Mouse (Mus musculus) forebrain, embryonic 11.5 days (tissue): ENCODE measurements around the gene Dek. TPM values are rescaled to one million over a fixed set of nuclear protein-coding genes. Genes with fewer than 3 reads are reported as not detected.

Source experiments
- ATAC-seq: fragments of 200-750 bp; cut with Nextera tagmentation; replicated peaks from 2 replicates; pipeline ENCODE4 v1.8.0; 2017; ENCODE audit warnings: moderate TSS enrichment; ENCODE audit not compliant: low FRiP score
- DNase-seq: peaks from one replicate; pipeline ENCODE4 v3.0.0-alpha.2; 2017; ENCODE audit warnings: low spot score
- H3K27ac ChIP-seq: fragments of 300-500 bp; sonication (generic); 2 replicates; pipeline ENCODE4 v1.5.1; 2014; ENCODE audit warnings: low read depth, low read length
- H3K27me3 ChIP-seq: fragments of 300-500 bp; sonication (generic); 2 replicates; pipeline ENCODE4 v1.6.1; 2014; ENCODE audit warnings: mild to moderate bottlenecking, low read length, mixed read lengths; ENCODE audit not compliant: control insufficient read depth, insufficient read depth
- H3K36me3 ChIP-seq: fragments of 300-500 bp; sonication (generic); 2 replicates; pipeline ENCODE4 v1.6.1; 2014; ENCODE audit warnings: mild to moderate bottlenecking, low read length, moderate library complexity, mixed read lengths; ENCODE audit not compliant: control insufficient read depth, insufficient read depth
- H3K4me1 ChIP-seq: fragments of 300-500 bp; sonication (generic); replicated peaks from 2 replicates; pipeline ENCODE4 v1.6.1; 2014; ENCODE audit warnings: low read length, mixed read lengths; ENCODE audit not compliant: control insufficient read depth, insufficient read depth
- H3K4me2 ChIP-seq: fragments of 300-500 bp; sonication (generic); 2 replicates; pipeline ENCODE4 v1.6.1; 2014; ENCODE audit warnings: low read depth, mild to moderate bottlenecking, low read length, moderate library complexity, mixed read lengths; ENCODE audit not compliant: severe bottlenecking
- H3K4me3 ChIP-seq: fragments of 300-500 bp; sonication (generic); 2 replicates; pipeline ENCODE4 v1.5.1; 2014; ENCODE audit warnings: low read depth, low read length
- H3K9ac ChIP-seq: fragments of 300-500 bp; sonication (generic); 2 replicates; pipeline ENCODE4 v1.6.1; 2014; ENCODE audit warnings: low read length
- H3K9me3 ChIP-seq: fragments of 300-500 bp; sonication (generic); 2 replicates; pipeline ENCODE4 v1.6.1; 2016; ENCODE audit warnings: low read length, mixed read lengths; ENCODE audit not compliant: control insufficient read depth
- WGBS: fragments of 180-500 bp; shearing (Covaris S2); extraction: QIAGEN DNeasy Blood & Tissue Kit; methylation state at CpG from one replicate; pipeline ENCODE4 v1.1.7; 2014; 5-methylcytosine and 5-hydroxymethylcytosine counted together
- polyA plus RNA-seq: library from polyadenylated mRNA; unstranded; fragments of >200 nt; fragmentation: Nextera tagmentation; extraction: Ambion mirVana; gene quantifications from 2 replicates; pipeline ENCODE4 v1.2.1, GENCODE M21; 2014

Dek gene
- polyA plus RNA-seq, 1 experiment from 2014 or later: 453 TPM

DNA sequence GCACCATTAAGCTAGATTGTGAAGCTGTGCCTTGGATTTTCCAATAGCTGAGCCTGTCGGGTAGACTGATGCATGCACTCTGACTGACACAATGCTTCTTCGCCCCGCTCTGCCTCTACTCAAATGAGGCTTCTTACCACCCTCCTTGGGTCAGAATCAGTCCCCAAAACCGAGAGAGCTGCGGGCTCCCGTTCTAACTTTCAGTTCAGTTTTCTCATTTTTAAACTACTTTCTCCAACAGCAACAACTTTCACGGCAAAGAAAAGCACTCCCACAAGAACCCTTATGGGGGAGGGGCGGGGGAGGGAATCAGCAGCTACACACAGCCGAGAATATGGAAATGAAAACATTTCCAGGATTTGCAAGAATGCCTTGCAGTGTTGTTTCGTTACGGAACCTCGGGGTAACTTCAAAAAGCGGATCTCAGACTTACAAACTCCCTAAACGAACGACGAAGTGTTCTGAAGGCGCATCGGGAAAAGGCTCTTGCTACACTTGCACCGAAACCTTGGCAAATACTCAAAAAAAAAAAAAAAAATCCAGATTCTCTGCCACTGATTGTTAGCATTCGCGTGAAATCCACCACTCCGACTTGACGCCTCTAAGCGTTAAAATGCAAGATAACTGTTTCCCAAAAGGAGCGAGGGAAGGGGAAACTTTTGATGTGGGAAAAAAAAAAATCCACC, 1.0 kb downstream of the Dek start:
- ATAC-seq (no peak), DNase-seq (peak; percentile 58)
- peaks cover 11% of the 10 kb centered on the region for H3K4me1 ChIP-seq
- no peaks in the 10 kb centered on the region; the same call in 1 of the 2 replicates for H3K36me3 ChIP-seq
- WGBS: under 1% methylated on average over 25 of the region's 25 CpGs
- peak overlapping the region; percentile 99 for H3K9ac ChIP-seq
- peak overlapping the region; percentile 70 for H3K4me2 ChIP-seq
- peak overlapping the region; percentile 99 for H3K27ac ChIP-seq
- no peaks in the 10 kb centered on the region for H3K27me3 ChIP-seq
- no peaks in the 10 kb centered on the region for H3K9me3 ChIP-seq
- H3K4me3 ChIP-seq: peak overlapping the region; percentile 95

DNA sequence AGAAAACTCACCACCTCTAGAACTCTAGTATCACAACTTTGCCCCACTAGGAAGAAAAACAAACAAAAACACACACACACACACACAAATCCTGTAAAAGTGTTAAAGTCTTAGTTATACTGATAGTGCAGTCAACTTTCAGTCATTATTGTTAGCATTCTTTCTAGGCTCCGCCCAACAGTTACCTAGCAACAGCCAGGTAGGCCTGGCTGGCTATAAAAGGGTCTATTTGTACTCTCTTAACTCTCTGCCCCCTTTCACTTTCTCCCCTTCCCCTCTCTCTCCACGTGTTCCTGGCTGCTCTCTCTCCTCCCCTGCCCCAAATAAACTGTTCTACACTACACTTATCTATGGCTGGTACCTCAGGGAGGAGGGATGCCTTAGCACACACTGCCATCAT, 1.9 kb downstream of the Dek start:
- no peaks in the 10 kb centered on the region; the same call in 1 of the 2 replicates for H3K36me3 ChIP-seq
- H3K4me2 ChIP-seq: peak overlapping the region; percentile 70
- DNase-seq (no peak), ATAC-seq (no peak)
- no peaks in the 10 kb centered on the region for H3K9me3 ChIP-seq
- H3K4me1 ChIP-seq: peaks cover 11% of the 10 kb centered on the region
- H3K4me3 ChIP-seq: peak overlapping the region; percentile 95
- H3K27ac ChIP-seq: no peak overlapping the region
- no peaks in the 10 kb centered on the region for H3K27me3 ChIP-seq
- peak overlapping the region; percentile 99; the same call in 1 of the 2 replicates for H3K9ac ChIP-seq
- 19% methylated on average over 2 of the region's 2 CpGs for WGBS

- H3K9ac ChIP-seq: no peak overlapping the region
- peaks cover 9% of the 10 kb centered on the region; the same call in 1 of the 2 replicates for H3K4me1 ChIP-seq
- no peak overlapping the region for H3K27ac ChIP-seq
- DNase-seq (no peak), ATAC-seq (no peak)
- no peaks in the 10 kb centered on the region for H3K9me3 ChIP-seq
- no peaks in the 10 kb centered on the region for H3K27me3 ChIP-seq
- H3K4me2 ChIP-seq: no peak overlapping the region
- H3K4me3 ChIP-seq: no peak overlapping the region
- 88% methylated on average over 2 of the region's 2 CpGs for WGBS
- H3K36me3 ChIP-seq: peaks cover 3% of the 10 kb centered on the region; the same call in 1 of the 2 replicates
Observed at GRCm38 (mm10) chr13:47100587-47100986, 5.4 kb downstream of the Dek start.

DNA sequence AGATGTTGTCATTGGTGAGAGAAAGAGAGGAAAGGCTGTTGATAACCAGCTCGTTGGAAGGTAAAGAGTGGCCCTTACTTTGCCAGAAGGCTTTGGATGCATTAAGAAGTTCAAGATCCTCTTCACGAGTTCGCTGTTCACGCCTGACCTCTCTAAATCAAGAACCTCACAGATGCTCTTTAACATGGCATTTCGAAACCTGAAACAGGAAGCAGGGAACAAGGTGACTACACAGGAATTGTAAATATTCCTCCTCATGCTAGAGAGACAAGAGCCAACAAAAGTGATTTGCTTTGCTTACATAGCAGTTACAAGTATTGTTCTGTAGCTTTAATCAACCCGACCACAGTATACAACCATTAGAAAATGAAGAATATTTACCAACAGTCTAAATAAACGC, 6.7 kb downstream of the Dek start:
- Histone ChIP-seq H3K27me3 (no peaks in the 10 kb centered on the region), H3K4me1 (peaks cover 9% of the 10 kb centered on the region; the same call in 1 of the 2 replicates), H3K9ac (no peak overlapping the region), H3K36me3 (peaks cover 3% of the 10 kb centered on the region; the same call in 1 of the 2 replicates), H3K27ac (no peak overlapping the region), H3K9me3 (no peaks in the 10 kb centered on the region), H3K4me2 (no peak overlapping the region), H3K4me3 (no peak overlapping the region)
- no peak for DNase-seq
- WGBS: 87% methylated on average over 7 of the region's 7 CpGs
- ATAC-seq: no peak

GRCm38 (mm10) chr13:47096591-47096990, 9.4 kb downstream of the Dek start:
- Histone ChIP-seq H3K9ac (no peak overlapping the region), H3K27me3 (no peaks in the 10 kb centered on the region), H3K4me1 (no peaks in the 10 kb centered on the region), H3K4me2 (no peak overlapping the region), H3K4me3 (no peak overlapping the region), H3K36me3 (peaks cover 5% of the 10 kb centered on the region; the same call in 1 of the 2 replicates), H3K9me3 (no peaks in the 10 kb centered on the region), H3K27ac (no peak overlapping the region)
- DNase-seq: no peak
- 84% methylated on average over 2 of the region's 2 CpGs for WGBS
- ATAC-seq: no peak

GRCm38 (mm10) chr13:47093791-47094190, 12.2 kb downstream of the Dek start:
- ATAC-seq (no peak), DNase-seq (no peak)
- Histone ChIP-seq H3K27ac (no peak overlapping the region), H3K4me3 (no peak overlapping the region), H3K4me1 (no peaks in the 10 kb centered on the region), H3K4me2 (no peak overlapping the region), H3K36me3 (peaks cover 5% of the 10 kb centered on the region; the same call in 1 of the 2 replicates), H3K9ac (no peak overlapping the region), H3K27me3 (no peaks in the 10 kb centered on the region), H3K9me3 (no peaks in the 10 kb centered on the region)
- 97% methylated on average over 2 of the region's 2 CpGs for WGBS

- 94% methylated on average over 2 of the region's 2 CpGs for WGBS
- no peak overlapping the region for H3K4me3 ChIP-seq
- H3K36me3 ChIP-seq: peaks cover 9% of the 10 kb centered on the region; the same call in 1 of the 2 replicates
- H3K4me2 ChIP-seq: no peak overlapping the region
- no peaks in the 10 kb centered on the region for H3K9me3 ChIP-seq
- ATAC-seq (no peak), DNase-seq (no peak)
- no peak overlapping the region for H3K27ac ChIP-seq
- no peaks in the 10 kb centered on the region for H3K27me3 ChIP-seq
- no peak overlapping the region for H3K9ac ChIP-seq
- H3K4me1 ChIP-seq: no peaks in the 10 kb centered on the region
Observed at GRCm38 (mm10) chr13:47089271-47089670, 16.7 kb downstream of the Dek start.

- no peaks in the 10 kb centered on the region for H3K9me3 ChIP-seq
- ATAC-seq: no peak
- 91% methylated on average over 1 of the region's 1 CpGs for WGBS
Observed at GRCm38 (mm10) chr13:47088433-47088832, 17.6 kb downstream of the Dek start.

More at GRCm38 (mm10) chr13:47088433-47088832, 17.6 kb downstream of the Dek start:
- H3K27me3 ChIP-seq: no peaks in the 10 kb centered on the region
- H3K4me2 ChIP-seq: no peak overlapping the region
- DNase-seq: no peak
- no peak overlapping the region for H3K9ac ChIP-seq
- peaks cover 6% of the 10 kb centered on the region; the same call in 1 of the 2 replicates for H3K36me3 ChIP-seq
- no peak overlapping the region for H3K4me3 ChIP-seq
- no peaks in the 10 kb centered on the region for H3K4me1 ChIP-seq
- H3K27ac ChIP-seq: no peak overlapping the region
